Mouse (Mus musculus) ES-Bruce4 (cell line): Measurements from ENCODE around the gene Pdrg1.

ENCODE experiments used
- CTCF ChIP-seq: IDR thresholded peaks from one replicate; pipeline ENCODE4 v1.8.1; 2011; ENCODE audit warnings: low read depth, low read length
- EP300 ChIP-seq: IDR thresholded peaks from 2 replicates; pipeline ENCODE4 v1.6.1; 2011; ENCODE audit warnings: low read depth, low read length; ENCODE audit not compliant: insufficient read depth
- POLR2A ChIP-seq: IDR thresholded peaks from one replicate; pipeline ENCODE4 v1.8.1; 2011; ENCODE audit warnings: low read length; ENCODE audit not compliant: insufficient read depth

DNA sequence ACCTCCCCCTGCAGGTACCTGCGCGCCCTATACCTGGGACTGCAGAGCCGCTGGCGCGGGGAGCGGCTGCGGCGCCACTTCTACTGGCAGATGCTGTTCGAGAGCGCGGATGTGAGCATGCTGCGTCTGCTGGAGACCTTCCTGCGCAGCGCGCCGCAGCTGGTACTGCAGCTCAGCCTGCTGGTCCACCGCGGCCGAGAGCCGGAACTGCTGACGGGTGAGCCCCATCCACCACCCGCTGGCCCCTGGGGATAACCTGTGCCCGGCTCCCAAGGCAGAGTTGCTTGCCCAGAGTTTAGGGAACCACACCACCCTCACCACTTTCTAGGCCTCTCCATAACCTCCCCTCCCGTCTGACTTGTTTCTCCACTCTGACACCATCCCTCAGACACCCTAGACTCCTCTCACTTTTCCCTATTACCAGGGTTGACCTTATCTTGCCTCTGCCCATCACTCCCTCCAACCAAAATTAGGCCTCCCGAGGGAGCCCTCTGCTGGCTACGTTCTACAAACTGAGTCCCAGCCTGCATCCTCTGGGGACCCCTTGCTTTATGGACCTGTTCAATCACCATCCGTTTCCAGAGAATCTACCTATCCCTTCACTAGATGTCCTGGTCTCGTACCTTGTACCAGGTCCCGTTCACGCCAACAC is 37.6 kb upstream of the Pdrg1 start:
- TF ChIP-seq EP300 (no peak), POLR2A (no peak), CTCF (peak; percentile 55)
